Mouse (Mus musculus) testis, adult 2 months (tissue): ENCODE results near the gene Gm9936.

ENCODE experiments used
- CTCF ChIP-seq: fragments of 200-500 bp; IDR thresholded peaks from 2 replicates; pipeline ENCODE4 v1.5.1; 2012; ENCODE audit warnings: low read depth, mild to moderate bottlenecking, inconsistent platforms, low read length, moderate library complexity; ENCODE audit not compliant: control insufficient read depth, insufficient read depth, insufficient replicate concordance
- POLR2A ChIP-seq: fragments of 200-500 bp; IDR thresholded peaks from 2 replicates; pipeline ENCODE4 v1.6.1; 2012; ENCODE audit warnings: low read depth, mild to moderate bottlenecking, inconsistent platforms, low read length, moderate library complexity; ENCODE audit not compliant: control insufficient read depth

- no peak for TF ChIP-seq CTCF
- TF ChIP-seq POLR2A: no peak
Measured at GRCm38 (mm10) chr5:114883022-114883421, 24.5 kb upstream of the Gm9936 start.
